Mouse (Mus musculus) liver, adult (tissue): ENCODE measurements around the gene Ica1.

Experiments
- GATA4 ChIP-seq: IDR thresholded peaks from 2 replicates; pipeline ENCODE4 v1.6.1; 2014; ENCODE audit warnings: mild to moderate bottlenecking, low read length; ENCODE audit not compliant: insufficient replicate concordance

Gene Ica1

GRCm38 (mm10) chr6:8673013-8673412 is 105.3 kb downstream of the Ica1 start:
- no peak for TF ChIP-seq GATA4

- TF ChIP-seq GATA4: no peak
Observed at GRCm38 (mm10) chr6:8669343-8669742, 108.9 kb downstream of the Ica1 start.

DNA sequence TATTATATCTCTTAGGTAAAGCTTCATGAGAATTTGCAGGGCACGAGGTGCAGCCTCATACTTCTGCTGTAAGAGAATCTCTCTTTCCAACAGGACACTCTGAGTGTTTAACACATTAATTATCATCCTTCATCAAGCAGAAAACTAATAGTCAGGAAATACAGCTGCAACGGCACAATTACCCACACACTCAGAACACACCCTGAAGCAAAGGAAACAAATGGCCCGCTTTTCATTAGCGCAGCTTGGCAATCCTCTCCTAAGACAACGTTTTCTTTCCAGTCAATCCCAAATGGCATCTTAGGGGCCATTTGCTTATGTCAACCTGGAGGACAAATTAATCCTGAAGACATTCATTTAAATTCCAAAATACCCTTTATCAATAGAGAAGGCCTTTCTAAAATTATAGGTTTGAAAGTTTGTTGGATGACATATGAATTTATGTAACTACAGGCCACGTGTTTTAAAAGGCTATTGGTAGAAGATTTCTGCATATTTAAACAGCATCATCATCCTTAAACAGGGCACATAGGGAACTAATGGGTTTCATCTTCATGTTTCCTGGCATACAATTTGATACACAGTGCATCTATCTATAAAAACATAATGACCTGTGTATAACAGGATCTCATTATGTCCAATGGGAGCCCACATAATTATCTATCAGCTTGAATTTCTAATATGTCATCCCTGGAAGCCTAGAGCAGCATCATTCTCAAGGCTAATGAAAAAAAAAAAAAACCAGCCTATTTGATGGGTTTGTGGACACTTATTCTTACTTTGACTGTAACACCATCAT is 110.1 kb downstream of the Ica1 start:
- TF ChIP-seq GATA4: no peak

GRCm38 (mm10) chr6:8665786-8666185 is 112.5 kb downstream of the Ica1 start:
- no peak for TF ChIP-seq GATA4

DNA sequence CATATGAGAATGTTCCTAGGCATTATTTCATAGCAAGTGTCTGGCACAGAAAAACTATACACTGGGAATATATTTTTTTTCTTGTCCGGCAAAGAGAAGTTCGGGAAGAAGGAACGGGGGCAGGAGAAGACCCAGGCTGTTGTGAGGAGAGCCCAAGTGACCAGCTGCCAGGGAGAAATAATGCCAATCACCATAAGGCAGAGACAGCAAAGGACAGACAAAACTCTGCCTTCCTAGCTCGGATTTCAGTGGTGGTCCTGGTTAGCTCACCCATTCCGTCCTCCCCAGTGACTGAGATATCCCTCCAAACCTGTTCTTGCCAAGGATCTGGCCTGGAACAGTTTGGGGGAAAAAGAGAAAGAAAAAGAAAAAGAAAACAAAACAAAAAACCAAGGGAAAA is 113.3 kb downstream of the Ica1 start:
- no peak for TF ChIP-seq GATA4

GRCm38 (mm10) chr6:8663092-8663740 is 115.1 kb downstream of the Ica1 start:
- no peak for TF ChIP-seq GATA4

GRCm38 (mm10) chr6:8661404-8661803 is 116.9 kb downstream of the Ica1 start:
- TF ChIP-seq GATA4: no peak

GRCm38 (mm10) chr6:8660076-8660475 is 118.2 kb downstream of the Ica1 start:
- no peak for TF ChIP-seq GATA4

- TF ChIP-seq GATA4: no peak
Observed at GRCm38 (mm10) chr6:8659194-8659959, 118.9 kb downstream of the Ica1 start.

- TF ChIP-seq GATA4: no peak
Observed at GRCm38 (mm10) chr6:8658431-8658830, 119.9 kb downstream of the Ica1 start.

DNA sequence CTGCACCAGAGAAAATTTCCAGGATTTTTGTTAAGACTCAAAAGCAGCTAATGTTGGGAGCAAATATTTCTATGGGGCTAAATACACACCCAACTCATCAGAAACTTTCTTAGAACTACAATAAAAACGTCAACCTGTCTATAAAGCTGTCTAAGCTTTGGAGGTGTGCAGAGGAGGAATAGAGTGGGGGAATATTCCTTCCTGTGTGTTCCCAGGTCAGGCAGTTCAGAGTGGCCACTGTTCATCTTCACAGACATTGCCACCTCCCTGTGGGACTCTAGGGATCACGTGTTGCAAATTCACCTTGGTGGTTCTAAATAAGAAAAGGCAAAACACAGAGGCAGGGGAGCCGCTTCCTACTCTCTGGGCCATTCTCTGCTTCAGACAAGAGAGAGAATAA is 120.8 kb downstream of the Ica1 start:
- TF ChIP-seq GATA4: no peak

DNA sequence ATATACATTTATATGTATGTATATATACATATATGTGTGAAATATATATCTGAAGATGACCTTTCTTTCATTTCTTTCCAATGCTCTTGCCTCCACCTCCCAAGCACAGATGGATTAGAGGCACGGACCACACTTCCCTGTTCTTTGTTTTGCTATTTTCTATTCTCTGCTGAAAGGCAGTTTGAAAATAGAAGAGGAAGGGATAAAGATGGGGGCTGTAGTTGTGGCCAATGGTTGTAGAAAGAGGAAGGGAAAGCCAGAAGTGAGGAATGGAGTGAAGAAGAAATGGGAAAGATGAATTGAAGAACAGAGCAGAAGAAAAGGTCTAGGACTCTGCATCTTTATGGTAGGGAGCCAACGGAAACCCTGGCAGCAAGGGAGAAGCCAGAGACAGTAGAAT is 122.8 kb downstream of the Ica1 start:
- no peak for TF ChIP-seq GATA4

- TF ChIP-seq GATA4: no peak
Observed at GRCm38 (mm10) chr6:8650413-8650812, 127.9 kb downstream of the Ica1 start.

- no peak for TF ChIP-seq GATA4
Observed at GRCm38 (mm10) chr6:8649295-8649865, 128.9 kb downstream of the Ica1 start.

DNA sequence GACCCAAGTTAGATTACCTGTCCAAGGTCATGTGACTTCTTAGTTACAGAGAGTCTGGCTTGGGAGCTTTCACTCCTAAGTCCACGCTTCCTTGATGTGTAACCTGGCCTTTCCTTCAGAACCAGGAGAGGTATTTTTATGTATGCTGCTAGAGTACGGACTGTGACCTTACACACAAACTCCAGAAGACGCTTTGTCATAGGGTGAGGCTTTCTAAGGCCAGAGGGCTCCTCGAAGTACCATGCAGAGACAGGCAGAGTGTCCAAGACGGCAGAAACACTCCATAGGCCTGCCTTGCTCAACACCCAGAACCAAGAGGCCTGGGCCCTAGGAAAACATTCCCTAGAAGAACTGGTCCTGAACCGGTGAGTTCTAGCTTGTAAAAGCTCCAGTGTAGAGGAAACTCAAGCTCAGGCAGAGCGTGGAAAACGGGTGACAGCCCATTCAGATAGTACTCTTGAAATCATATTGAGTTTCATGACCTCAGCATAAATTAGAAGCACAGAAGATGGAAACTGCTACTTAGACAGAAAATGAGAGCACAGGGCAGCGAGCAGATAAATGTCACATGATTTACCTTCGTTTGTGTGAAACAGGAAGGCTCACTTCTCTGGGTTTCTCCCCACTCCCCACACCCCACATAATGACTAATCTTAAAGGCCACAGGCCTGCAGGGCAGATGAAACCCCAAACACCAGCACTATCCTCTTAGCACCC is 129.9 kb downstream of the Ica1 start:
- TF ChIP-seq GATA4: no peak
